Mouse (Mus musculus): Measurements from ENCODE around the gene Bmp8b. TPM values are rescaled to one million over a fixed set of nuclear protein-coding genes. Genes with fewer than 3 reads are reported as not detected.

Bmp8b gene
- 0.06 and 0.07 TPM in 2 replicates for polyA plus RNA-seq (2012; rRNA removed)

GRCm38 (mm10) chr4:123104651-123105450 is at the start of gene Bmp8b:
Bmp8b (plus strand) TSS chr4:123105165.
- DNase-seq = peak; percentile 23
- 7% methylated on average over 75 of the region's 75 CpGs for WGBS
- H3K4me3 ChIP-seq (replicated peaks; ENCODE audit: extremely low read depth, low read depth, low read length) = no peak within 1 kb of the TSS

GRCm38 (mm10) chr4:123056560-123057109 is 48.3 kb upstream of the Bmp8b start:
- Histone ChIP-seq H3K4me1 (ENCODE audit: control insufficient read depth, insufficient read depth, low read length) (peaks cover under 1% of the 10 kb centered on the region; the same call in 1 of the 2 replicates), H3K4me3 (replicated peaks; ENCODE audit: extremely low read depth, low read depth, low read length) (no peak overlapping the region)
- DNase-seq = no peak
- WGBS = 68% methylated on average over 3 of the region's 3 CpGs
- no peak for TF ChIP-seq CTCF (IDR thresholded peaks at IDR 0.05; ENCODE audit: insufficient read depth, low read length)
- TF ChIP-seq POLR2A (IDR thresholded peaks at IDR 0.05; ENCODE audit: borderline replicate concordance, extremely low read depth, low read depth, low read length) = no peak

More at GRCm38 (mm10) chr4:123104651-123105450, at the start of gene Bmp8b:
- no peaks in the 10 kb centered on the region for H3K4me1 ChIP-seq (ENCODE audit: control insufficient read depth, insufficient read depth, low read length)
- no peak for TF ChIP-seq POLR2A (IDR thresholded peaks at IDR 0.05; ENCODE audit: borderline replicate concordance, extremely low read depth, low read depth, low read length)
- TF ChIP-seq CTCF (IDR thresholded peaks at IDR 0.05; ENCODE audit: insufficient read depth, low read length) = no peak

- no peak overlapping the region for H3K4me3 ChIP-seq (replicated peaks; ENCODE audit: extremely low read depth, low read depth, low read length)
- no peak for TF ChIP-seq CTCF (IDR thresholded peaks at IDR 0.05; ENCODE audit: insufficient read depth, low read length)
- TF ChIP-seq POLR2A (IDR thresholded peaks at IDR 0.05; ENCODE audit: borderline replicate concordance, extremely low read depth, low read depth, low read length) = no peak
- WGBS = 54% methylated on average over 1 of the region's 1 CpGs
- DNase-seq = no peak
- no peaks in the 10 kb centered on the region; the same call in 1 of the 2 replicates for H3K4me1 ChIP-seq (ENCODE audit: control insufficient read depth, insufficient read depth, low read length)
These were observed 47.0 kb upstream of the Bmp8b start for GRCm38 (mm10) chr4:123057957-123058356.

- Histone ChIP-seq H3K4me1 (ENCODE audit: control insufficient read depth, insufficient read depth, low read length) (no peaks in the 10 kb centered on the region; the same call in 1 of the 2 replicates), H3K4me3 (replicated peaks; ENCODE audit: extremely low read depth, low read depth, low read length) (no peak overlapping the region)
- no peak for TF ChIP-seq POLR2A (IDR thresholded peaks at IDR 0.05; ENCODE audit: borderline replicate concordance, extremely low read depth, low read depth, low read length)
- no peak for TF ChIP-seq CTCF (IDR thresholded peaks at IDR 0.05; ENCODE audit: insufficient read depth, low read length)
- DNase-seq = no peak
- WGBS = 72% methylated on average over 5 of the region's 5 CpGs
These were observed 43.2 kb upstream of the Bmp8b start for GRCm38 (mm10) chr4:123061744-123062143.

- TF ChIP-seq CTCF (IDR thresholded peaks at IDR 0.05; ENCODE audit: insufficient read depth, low read length) (no peak), POLR2A (IDR thresholded peaks at IDR 0.05; ENCODE audit: borderline replicate concordance, extremely low read depth, low read depth, low read length) (no peak)
- no peaks in the 10 kb centered on the region for H3K4me1 ChIP-seq (ENCODE audit: control insufficient read depth, insufficient read depth, low read length)
- no peak for DNase-seq
- WGBS = 62% methylated on average over 6 of the region's 6 CpGs
- no peak overlapping the region for H3K4me3 ChIP-seq (replicated peaks; ENCODE audit: extremely low read depth, low read depth, low read length)
These were observed 36.3 kb upstream of the Bmp8b start for GRCm38 (mm10) chr4:123068646-123069045.

GRCm38 (mm10) chr4:123071266-123071966 is 33.5 kb upstream of the Bmp8b start:
- 8% methylated on average over 13 of the region's 13 CpGs for WGBS
- DNase-seq = peak; percentile 50
- TF ChIP-seq POLR2A (IDR thresholded peaks at IDR 0.05; ENCODE audit: borderline replicate concordance, extremely low read depth, low read depth, low read length) = no peak
- TF ChIP-seq CTCF (IDR thresholded peaks at IDR 0.05; ENCODE audit: insufficient read depth, low read length) = peak; percentile 35
- Histone ChIP-seq H3K4me3 (replicated peaks; ENCODE audit: extremely low read depth, low read depth, low read length) (no peak overlapping the region), H3K4me1 (ENCODE audit: control insufficient read depth, insufficient read depth, low read length) (no peaks in the 10 kb centered on the region)

- WGBS = 56% methylated on average over 8 of the region's 8 CpGs
- no peak for DNase-seq
- TF ChIP-seq CTCF (IDR thresholded peaks at IDR 0.05; ENCODE audit: insufficient read depth, low read length) = no peak
- TF ChIP-seq POLR2A (IDR thresholded peaks at IDR 0.05; ENCODE audit: borderline replicate concordance, extremely low read depth, low read depth, low read length) = no peak
These were observed 28.0 kb upstream of the Bmp8b start for GRCm38 (mm10) chr4:123076928-123077327.

GRCm38 (mm10) chr4:123078231-123078630 is 26.7 kb upstream of the Bmp8b start:
- Histone ChIP-seq H3K4me3 (replicated peaks; ENCODE audit: extremely low read depth, low read depth, low read length) (no peak overlapping the region), H3K4me1 (ENCODE audit: control insufficient read depth, insufficient read depth, low read length) (no peaks in the 10 kb centered on the region)
- no peak for DNase-seq
- WGBS = 60% methylated on average over 4 of the region's 4 CpGs
- TF ChIP-seq POLR2A (IDR thresholded peaks at IDR 0.05; ENCODE audit: borderline replicate concordance, extremely low read depth, low read depth, low read length) = no peak

More at GRCm38 (mm10) chr4:123076928-123077327, 28.0 kb upstream of the Bmp8b start:
- Histone ChIP-seq H3K4me1 (ENCODE audit: control insufficient read depth, insufficient read depth, low read length) (no peaks in the 10 kb centered on the region), H3K4me3 (replicated peaks; ENCODE audit: extremely low read depth, low read depth, low read length) (no peak overlapping the region)

GRCm38 (mm10) chr4:123080791-123081190 is 24.2 kb upstream of the Bmp8b start:
- WGBS = 35% methylated on average over 13 of the region's 13 CpGs
- DNase-seq = peak; percentile 67
- no peak overlapping the region for H3K4me3 ChIP-seq (replicated peaks; ENCODE audit: extremely low read depth, low read depth, low read length)
- TF ChIP-seq CTCF (IDR thresholded peaks at IDR 0.05; ENCODE audit: insufficient read depth, low read length) (no peak), POLR2A (IDR thresholded peaks at IDR 0.05; ENCODE audit: borderline replicate concordance, extremely low read depth, low read depth, low read length) (no peak)
- H3K4me1 ChIP-seq (ENCODE audit: control insufficient read depth, insufficient read depth, low read length) = no peaks in the 10 kb centered on the region
